Mouse (Mus musculus) stomach, postnatal 0 days (tissue): Measurements from ENCODE around the gene Lrrc45. TPM values are rescaled to one million over a fixed set of nuclear protein-coding genes. Genes with fewer than 3 reads are reported as not detected.
A peak's percentile ranks its signal among the peaks of the same experiment; 100 is the strongest.
"Not testable (repeated sequence)": the region's sequence is repeated elsewhere in the genome, so short reads cannot be mapped to it uniquely, and the experiment has no call there.

ENCODE experiments used
- ATAC-seq: fragments of 200-750 bp; cut with Nextera tagmentation; 2 replicates; pipeline ENCODE4 v1.8.0; 2017; ENCODE audit not compliant: low FRiP score, low TSS enrichment
- DNase-seq: peaks from one replicate; pipeline ENCODE4 v3.0.0-alpha.2; 2016; ENCODE audit warnings: low spot score
- H3K27ac ChIP-seq: fragments of 300-500 bp; sonication (generic); replicated peaks from 2 replicates; pipeline ENCODE4 v1.5.1; 2014; ENCODE audit warnings: mild to moderate bottlenecking, control low read depth
- H3K27me3 ChIP-seq: fragments of 300-500 bp; sonication (generic); 2 replicates; pipeline ENCODE4 v1.6.1; 2014; ENCODE audit warnings: low read length; ENCODE audit not compliant: control insufficient read depth, insufficient read depth
- H3K36me3 ChIP-seq: fragments of 300-500 bp; sonication (generic); 2 replicates; pipeline ENCODE4 v1.6.1; 2014; ENCODE audit warnings: low read length, mixed read lengths; ENCODE audit not compliant: control insufficient read depth, insufficient read depth
- H3K4me1 ChIP-seq: fragments of 300-500 bp; sonication (generic); replicated peaks from 2 replicates; pipeline ENCODE4 v1.6.1; 2014; ENCODE audit warnings: antibody characterized with exemption; ENCODE audit not compliant: control insufficient read depth, insufficient read depth
- H3K4me2 ChIP-seq: fragments of 300-500 bp; sonication (generic); replicated peaks from 2 replicates; pipeline ENCODE4 v1.6.1; 2014; ENCODE audit warnings: low read depth, mild to moderate bottlenecking, control low read depth, moderate library complexity
- H3K4me3 ChIP-seq: fragments of 300-500 bp; sonication (generic); 2 replicates; pipeline ENCODE4 v1.5.1; 2014; ENCODE audit warnings: low read depth, low read length, control low read depth
- H3K9ac ChIP-seq: fragments of 300-500 bp; sonication (generic); 2 replicates; pipeline ENCODE4 v1.6.1; 2014; ENCODE audit warnings: mild to moderate bottlenecking, low read length, control low read depth, mixed read lengths
- H3K9me3 ChIP-seq: fragments of 300-500 bp; sonication (generic); 2 replicates; pipeline ENCODE4 v1.6.1; 2016; ENCODE audit warnings: low read length; ENCODE audit not compliant: control insufficient read depth
- CTCF ChIP-seq: IDR thresholded peaks from 2 replicates; pipeline ENCODE4 v1.5.1; 2016; ENCODE audit warnings: antibody characterized with exemption, low read depth, mild to moderate bottlenecking, moderate library complexity
- EP300 ChIP-seq: optimal IDR thresholded peaks from 2 replicates; pipeline ENCODE3; 2016; ENCODE audit warnings: antibody characterized with exemption
- WGBS: fragments of 180-500 bp; shearing (Covaris S2); extraction: QIAGEN DNeasy Blood & Tissue Kit; methylation state at CpG from one replicate; pipeline ENCODE4 v1.1.7; 2014; 5-methylcytosine and 5-hydroxymethylcytosine counted together
- polyA plus RNA-seq: library from polyadenylated mRNA; unstranded; fragments of >200 nt; fragmentation: Nextera tagmentation; extraction: Ambion mirVana; gene quantifications from 2 replicates; pipeline ENCODE4 v1.2.1, GENCODE M21; 2015

Lrrc45 gene
- polyA plus RNA-seq, 1 experiment from 2014 or later = 18.7 TPM

DNA sequence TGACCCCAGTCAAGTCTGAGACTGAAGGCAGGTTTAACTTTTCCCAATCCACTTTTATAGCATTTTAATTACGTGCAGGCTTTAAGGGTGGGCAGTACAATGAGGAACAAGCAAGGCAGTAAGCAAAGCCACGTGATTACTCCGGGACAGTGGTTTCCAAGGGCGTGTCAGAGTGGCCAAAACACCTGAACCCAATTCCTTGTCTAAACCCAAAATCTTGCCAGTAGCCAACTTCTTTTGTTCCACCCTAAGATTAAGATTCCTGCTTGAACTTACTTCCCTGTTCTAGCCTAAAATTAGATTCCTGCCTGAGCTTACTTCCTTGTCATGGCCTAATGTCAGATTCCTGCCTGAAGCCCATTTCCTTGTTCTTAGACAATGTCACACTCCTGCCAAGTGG, 34.2 kb downstream of the Lrrc45 start:
- no peak for DNase-seq
- ATAC-seq = 0 out of 2 replicates have a peak, but pooled peaks have one; percentile 21

GRCm38 (mm10) chr11:120749430-120749829, 35.7 kb downstream of the Lrrc45 start:
- TF ChIP-seq EP300 = no peak
- peak; percentile 66 for TF ChIP-seq CTCF
- no peaks in the 10 kb centered on the region for H3K27me3 ChIP-seq
- DNase-seq (no peak), ATAC-seq (no peak)
- H3K36me3 ChIP-seq = no peaks in the 10 kb centered on the region
- H3K27ac ChIP-seq = no peak overlapping the region
- H3K4me3 ChIP-seq = no peak overlapping the region
- no peaks in the 10 kb centered on the region for H3K4me1 ChIP-seq
- WGBS = 66% methylated on average over 8 of the region's 8 CpGs
- H3K4me2 ChIP-seq = no peak overlapping the region
- H3K9ac ChIP-seq = no peak overlapping the region
- no peaks in the 10 kb centered on the region for H3K9me3 ChIP-seq

More for the DNA sequence above, 34.2 kb downstream of the Lrrc45 start:
- Histone ChIP-seq H3K4me2 (no peak overlapping the region), H3K4me3 (no peak overlapping the region), H3K4me1 (no peaks in the 10 kb centered on the region), H3K27ac (peak overlapping the region; percentile 46; the same call in 1 of the 2 replicates), H3K9me3 (no peaks in the 10 kb centered on the region), H3K9ac (no peak overlapping the region), H3K27me3 (no peaks in the 10 kb centered on the region), H3K36me3 (no peaks in the 10 kb centered on the region)
- TF ChIP-seq EP300 = no peak
- WGBS = 41% methylated on average over 4 of the region's 4 CpGs

DNA sequence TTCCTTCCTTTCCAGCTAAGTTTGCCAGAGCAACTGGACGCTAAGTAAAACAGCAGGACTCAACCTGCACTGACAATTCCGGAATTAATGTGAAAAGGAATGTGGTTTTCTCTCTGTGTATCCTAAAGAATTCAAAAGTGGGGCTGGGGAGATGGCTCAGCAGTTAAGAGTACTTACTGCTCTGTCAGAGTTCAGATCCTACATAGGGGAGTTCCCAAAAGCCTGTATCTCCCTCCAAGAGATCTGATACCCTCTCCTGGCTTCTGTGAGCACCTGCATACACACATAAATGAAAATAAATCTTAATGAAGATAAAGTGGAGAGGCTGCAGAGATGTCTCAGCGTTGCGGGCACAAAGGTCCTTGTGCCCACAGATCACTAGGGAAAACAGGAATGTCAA, 37.9 kb downstream of the Lrrc45 start:
- no peak overlapping the region for H3K4me2 ChIP-seq
- H3K9me3 ChIP-seq = no peaks in the 10 kb centered on the region
- H3K9ac ChIP-seq = no peak overlapping the region
- no peaks in the 10 kb centered on the region for H3K4me1 ChIP-seq
- H3K27me3 ChIP-seq = no peaks in the 10 kb centered on the region
- DNase-seq (no peak), ATAC-seq (no peak)
- H3K27ac ChIP-seq = no peak overlapping the region
- TF ChIP-seq EP300 = no peak
- TF ChIP-seq CTCF = no peak
- H3K4me3 ChIP-seq = no peak overlapping the region
- H3K36me3 ChIP-seq = no peaks in the 10 kb centered on the region
- 49% methylated on average over 4 of the region's 4 CpGs for WGBS

DNA sequence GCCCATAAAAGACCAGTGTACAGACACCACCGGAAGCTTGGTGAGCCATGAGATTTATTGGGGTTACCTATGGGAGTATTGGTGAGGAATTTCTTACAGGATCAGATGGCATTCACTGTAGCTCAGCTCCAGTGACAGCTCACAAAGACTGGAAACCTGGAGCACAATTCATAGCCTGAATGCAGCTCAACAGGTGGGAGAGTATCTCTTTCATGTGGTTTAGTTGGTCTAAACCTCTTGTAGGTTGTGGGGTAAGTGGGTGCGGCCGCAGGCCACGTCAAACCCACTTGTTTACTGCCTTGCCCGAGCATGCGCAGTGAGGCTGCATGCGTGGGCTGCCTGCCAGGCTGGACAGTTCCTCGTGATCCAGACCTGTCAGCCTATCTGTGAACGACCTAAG, 46.5 kb downstream of the Lrrc45 start:
- no peak overlapping the region for H3K9ac ChIP-seq
- no peaks in the 10 kb centered on the region for H3K4me1 ChIP-seq
- no peaks in the 10 kb centered on the region for H3K27me3 ChIP-seq
- ATAC-seq (no peak), DNase-seq (no peak)
- no peak for TF ChIP-seq EP300
- TF ChIP-seq CTCF = no peak
- no peaks in the 10 kb centered on the region for H3K9me3 ChIP-seq
- WGBS = 74% methylated on average over 9 of the region's 9 CpGs
- no peak overlapping the region for H3K4me3 ChIP-seq
- no peaks in the 10 kb centered on the region for H3K36me3 ChIP-seq
- no peak overlapping the region for H3K27ac ChIP-seq
- H3K4me2 ChIP-seq = no peak overlapping the region

GRCm38 (mm10) chr11:120761811-120762671, 48.3 kb downstream of the Lrrc45 start:
- Histone ChIP-seq H3K27me3 (no peaks in the 10 kb centered on the region), H3K4me1 (no peaks in the 10 kb centered on the region), H3K9ac (no peak overlapping the region), H3K27ac (peak overlapping the region; percentile 67), H3K36me3 (no peaks in the 10 kb centered on the region), H3K9me3 (no peaks in the 10 kb centered on the region), H3K4me2 (no peak overlapping the region), H3K4me3 (no peak overlapping the region)
- TF ChIP-seq EP300 (no peak), CTCF (peak; percentile 27)
- ATAC-seq (peak; percentile 87), DNase-seq (peak; percentile 70)
- 54% methylated on average over 14 of the region's 14 CpGs for WGBS

- not testable (repeated sequence) for H3K4me1 ChIP-seq, H3K9ac ChIP-seq, H3K36me3 ChIP-seq, H3K4me3 ChIP-seq, H3K9me3 ChIP-seq, H3K27me3 ChIP-seq
- H3K4me2 ChIP-seq = 0 out of 2 replicates have a peak within 1 kb of the TSS, but pooled peaks have one; percentile 8
- DNase-seq = peak; percentile 64
- peak within 1 kb of the TSS; percentile 67 for H3K27ac ChIP-seq
- peak; percentile 58 for ATAC-seq
- 19% methylated on average over 14 of the region's 14 CpGs for WGBS
These were observed 48.9 kb downstream of the Lrrc45 start, which contains the start of gene Hmga1b for GRCm38 (mm10) chr11:120762672-120763041. Hmga1b (plus strand) TSS chr11:120762794.

GRCm38 (mm10) chr11:120763121-120763999, 49.6 kb downstream of the Lrrc45 start:
- WGBS = 18% methylated on average over 2 of the region's 23 CpGs
- H3K9ac ChIP-seq, H3K36me3 ChIP-seq, H3K9me3 ChIP-seq, H3K4me3 ChIP-seq, H3K27me3 ChIP-seq, H3K27ac ChIP-seq, H3K4me2 ChIP-seq, H3K4me1 ChIP-seq, DNase-seq: not testable (repeated sequence)
- ATAC-seq = peak; percentile 47

DNA sequence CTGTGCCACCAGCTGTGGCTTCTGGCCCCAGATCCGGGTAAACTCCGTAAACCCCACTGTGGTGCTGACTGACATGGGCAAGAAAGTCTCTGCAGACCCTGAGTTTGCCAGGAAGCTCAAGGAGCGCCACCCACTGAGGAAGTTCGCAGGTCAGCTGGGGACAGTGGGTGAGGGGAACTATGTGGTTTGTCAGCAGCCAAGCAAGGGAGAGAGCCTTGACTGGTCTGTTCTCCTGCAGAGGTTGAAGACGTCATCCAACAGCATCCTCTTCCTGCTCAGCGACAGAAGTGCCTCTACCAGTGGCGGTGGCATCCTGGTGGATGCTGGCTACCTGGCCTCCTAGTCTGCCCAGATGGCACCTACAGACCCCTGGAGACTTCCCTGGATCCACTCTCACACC, 53.3 kb downstream of the Lrrc45 start:
- not testable (repeated sequence) for DNase-seq, H3K9me3 ChIP-seq, H3K4me2 ChIP-seq, H3K27me3 ChIP-seq, H3K9ac ChIP-seq, H3K4me1 ChIP-seq, H3K27ac ChIP-seq, H3K4me3 ChIP-seq, H3K36me3 ChIP-seq, ATAC-seq
- 72% methylated on average over 3 of the region's 7 CpGs for WGBS
